Mouse (Mus musculus) cerebellum, postnatal 25 days (tissue): Measurements from ENCODE around the gene Lrrc8c.

ENCODE experiments used
- DNase-seq, 2 experiments: peaks; one replicate each; pipeline ENCODE4 v3.0.0; 2021; ENCODE audit warnings: mixed read lengths in 2 of 2

Lrrc8c gene

DNA sequence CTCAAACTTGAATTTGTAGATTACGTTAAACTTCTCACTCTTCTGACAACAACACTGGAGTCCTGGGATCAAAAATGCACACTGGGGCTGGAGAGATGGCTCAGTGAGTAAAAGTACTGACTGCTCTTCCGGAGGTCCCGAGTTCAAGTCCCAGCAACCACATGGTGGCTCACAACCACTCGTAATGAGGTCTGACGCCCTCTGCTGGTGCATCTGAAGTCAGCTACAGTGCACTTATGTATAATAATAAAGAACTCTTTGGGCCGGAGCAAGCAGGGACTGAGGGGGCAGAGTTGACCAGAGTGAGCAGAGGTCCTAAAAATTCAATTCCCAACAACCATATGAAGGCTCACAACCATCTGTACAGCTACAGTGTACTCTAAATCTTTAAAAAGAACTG, 125.0 kb downstream of the Lrrc8c start:
- DNase-seq = no peak

DNA sequence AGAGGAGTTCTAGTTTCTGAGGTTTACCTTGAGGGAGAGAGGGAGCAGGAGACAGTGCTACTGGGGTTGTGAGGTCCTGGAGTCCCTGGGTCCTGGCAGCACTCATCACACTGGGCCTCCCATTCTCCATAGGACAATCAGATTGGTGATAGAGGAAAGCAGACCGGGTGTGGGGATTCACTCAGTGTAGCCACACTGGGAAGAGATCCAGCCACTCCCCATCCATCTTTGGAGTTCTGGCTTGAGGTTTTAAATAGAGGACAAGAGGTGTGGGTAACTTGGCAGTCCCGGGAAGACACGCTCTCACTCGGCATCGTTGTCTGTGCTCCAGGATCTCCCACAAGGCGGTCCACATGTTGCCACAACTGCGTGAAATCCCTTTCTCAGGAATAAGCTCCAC, 127.9 kb downstream of the Lrrc8c start:
- no peak for DNase-seq

DNA sequence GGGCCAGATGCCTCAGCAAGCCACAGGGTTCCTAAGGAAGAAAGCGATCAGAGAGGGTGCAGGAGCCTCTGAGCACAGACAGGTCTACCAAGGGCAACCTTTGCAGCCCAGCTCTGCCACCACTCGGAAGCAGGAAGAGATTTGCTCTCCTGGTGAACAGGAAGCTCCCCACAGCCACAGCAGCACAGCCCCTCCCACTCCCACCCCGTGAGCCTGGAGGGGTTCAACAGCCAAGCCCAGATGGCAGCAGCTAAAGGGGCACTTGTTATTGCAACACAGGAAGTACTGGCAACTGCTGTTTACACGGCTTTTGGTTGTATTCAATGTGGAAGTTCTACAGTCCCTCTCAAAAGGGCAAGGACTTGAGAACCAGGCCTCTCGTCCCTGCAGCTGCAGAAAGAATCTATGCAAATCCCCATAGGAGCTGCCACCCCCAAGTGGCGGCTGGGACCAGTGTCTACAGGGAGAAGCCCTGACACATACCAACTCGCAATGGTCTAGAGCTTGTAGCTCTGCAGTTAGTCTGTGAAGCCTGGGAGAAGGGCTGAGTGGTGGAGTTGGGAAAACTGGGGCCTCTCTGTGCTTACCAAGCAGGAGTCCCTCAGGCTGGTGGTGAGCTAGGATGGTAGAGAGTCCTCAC, 129.6 kb downstream of the Lrrc8c start:
- no peak for DNase-seq

- DNase-seq = no peak
Measured at GRCm38 (mm10) chr5:105649514-105650001, 130.4 kb downstream of the Lrrc8c start.

GRCm38 (mm10) chr5:105650728-105651479, 131.7 kb downstream of the Lrrc8c start:
- DNase-seq = no peak

DNA sequence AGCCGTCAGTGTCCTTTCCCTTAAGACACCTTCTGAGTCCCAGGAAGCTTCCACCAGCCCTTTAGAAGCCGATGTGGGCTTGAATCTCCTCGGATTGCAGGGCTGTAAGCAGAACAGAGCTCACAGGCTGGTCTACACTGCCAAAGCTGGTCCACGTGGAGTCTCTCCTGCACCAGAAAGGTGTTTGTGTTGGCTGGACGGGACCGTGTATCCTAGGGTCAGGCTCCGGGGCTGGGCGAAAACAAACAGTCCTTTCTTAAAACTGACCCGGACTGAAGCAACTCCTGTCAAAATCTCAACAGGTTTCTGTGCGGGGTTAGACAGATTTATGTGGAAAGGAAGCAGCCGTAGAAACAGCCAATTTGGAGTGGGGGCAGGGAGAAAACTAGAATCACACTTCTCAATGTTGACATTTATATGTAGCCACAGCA, 132.4 kb downstream of the Lrrc8c start:
- no peak for DNase-seq

GRCm38 (mm10) chr5:105654237-105655063, 135.3 kb downstream of the Lrrc8c start:
- DNase-seq = peak; percentile 85 to 88

DNA sequence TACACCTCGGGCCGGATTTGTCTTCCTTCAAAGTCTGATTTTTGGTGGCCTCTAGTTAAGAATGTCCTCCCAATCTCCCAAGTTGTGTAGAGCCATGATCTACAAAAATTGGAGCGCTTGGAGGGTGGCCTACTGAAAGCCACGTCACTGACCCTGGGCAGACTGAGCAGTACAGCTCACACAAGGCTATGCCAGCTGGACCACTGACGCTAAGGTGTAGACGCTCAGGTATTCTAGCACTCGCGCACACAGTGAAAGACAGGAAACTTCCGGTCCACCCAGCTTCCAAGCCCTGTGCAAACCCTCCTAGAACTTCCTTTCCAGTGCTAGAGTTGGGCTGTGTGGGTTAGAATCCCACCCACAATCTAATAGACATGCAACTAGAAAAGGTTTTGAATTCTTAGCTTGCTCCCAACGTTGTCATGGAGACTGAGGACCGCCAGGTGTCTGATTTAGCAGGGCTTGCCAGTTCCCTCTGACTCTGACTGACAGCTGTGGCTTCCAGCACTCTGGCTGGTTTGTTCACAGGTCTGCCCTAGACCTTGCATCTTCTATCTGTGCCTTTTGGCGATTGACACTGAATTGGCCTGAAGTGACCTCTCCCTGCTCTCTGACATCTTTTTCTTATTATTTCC, 136.0 kb downstream of the Lrrc8c start:
- no peak for DNase-seq

GRCm38 (mm10) chr5:105661894-105662293, 142.7 kb downstream of the Lrrc8c start:
- no peak for DNase-seq
